8 mouse cellular contexts compared by ENCODE assay signal in the genomic region with DNA sequence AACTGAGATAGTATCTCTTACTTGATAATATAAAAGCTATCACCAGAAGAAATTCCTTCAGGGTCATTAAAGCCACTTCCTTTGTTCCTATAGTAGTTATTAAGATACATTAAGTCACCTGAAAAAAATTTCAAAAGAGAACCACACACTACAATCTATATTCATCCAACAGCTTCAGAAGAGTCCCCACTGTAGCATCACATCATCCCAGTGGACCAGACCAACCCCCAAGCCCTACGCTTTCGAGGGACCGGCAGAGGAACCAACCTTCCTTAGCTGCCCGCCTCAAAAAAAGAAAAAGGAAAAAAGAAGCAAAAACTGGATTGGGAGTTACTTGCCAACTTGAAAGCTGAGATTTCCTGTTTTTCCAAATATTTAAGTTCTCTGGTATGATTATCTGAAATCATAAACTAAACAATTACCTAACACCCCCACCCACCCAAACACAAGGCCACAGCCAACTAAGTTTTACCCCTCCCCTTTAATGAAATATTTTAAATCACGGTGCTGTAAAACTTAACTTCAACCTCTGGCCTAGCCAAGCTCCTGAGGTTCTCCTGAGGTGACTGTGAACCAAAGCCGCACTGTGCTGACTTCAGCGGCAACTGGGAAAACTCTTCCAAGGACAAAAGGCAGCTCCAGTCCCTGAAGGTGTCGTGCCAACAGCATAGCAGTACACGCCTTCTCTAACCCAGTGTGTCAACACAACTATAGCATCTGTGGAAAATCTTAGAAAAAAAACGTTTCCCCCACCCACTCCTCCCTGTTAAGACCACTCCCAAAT. TPM values are rescaled to one million over a fixed set of nuclear protein-coding genes. Genes with fewer than 3 reads are reported as not detected.
A peak's percentile ranks its signal among the peaks of the same experiment; 100 is the strongest.
DNase-seq lines count a peak whose midpoint lies in the region; ATAC-seq and TF ChIP-seq lines count a peak whose summit lies in the region.

No protein-coding gene starts in this region.

- TF ChIP-seq POLR2A in kidney, adult 2 months (IDR thresholded peaks at IDR 0.05; ENCODE audit: low read depth, low read length) = peak; percentile 62

- peak overlapping the region; percentile 100 for H3K4me2 ChIP-seq in forebrain, embryonic 16.5 days (ENCODE audit: low read length)
- peak overlapping the region; percentile 49 for H3K4me2 ChIP-seq in limb, embryonic 15.5 days
- peak overlapping the region; percentile 93 for H3K4me2 ChIP-seq in neural tube, embryonic 15.5 days

- 0 out of 2 replicates have a peak, but pooled peaks have one; percentile 9 for TF ChIP-seq CTCF in kidney, adult 2 months (conservative IDR thresholded peaks at IDR 0.05; ENCODE audit: insufficient read depth, insufficient read length, low read depth, low read length)

- no peaks in the 10 kb centered on the region for H3K9me3 ChIP-seq in forebrain, embryonic 16.5 days (ENCODE audit: control insufficient read depth, low read length)
- H3K9me3 ChIP-seq in limb, embryonic 15.5 days = no peaks in the 10 kb centered on the region
- no peaks in the 10 kb centered on the region for H3K9me3 ChIP-seq in neural tube, embryonic 15.5 days (replicated peaks)

- peaks cover 42% of the 10 kb centered on the region for H3K36me3 ChIP-seq in kidney, adult 2 months (ENCODE audit: control insufficient read depth, insufficient read depth, low read length)
- H3K36me3 ChIP-seq in forebrain, embryonic 16.5 days (ENCODE audit: control insufficient read depth, insufficient read depth) = peaks cover 15% of the 10 kb centered on the region
- peaks cover 36% of the 10 kb centered on the region for H3K36me3 ChIP-seq in limb, embryonic 15.5 days
- H3K36me3 ChIP-seq in neural tube, embryonic 15.5 days = peaks cover 33% of the 10 kb centered on the region

- H3K4me1 ChIP-seq in kidney, adult 2 months (ENCODE audit: control insufficient read depth, insufficient read depth, low read length) = peaks cover 11% of the 10 kb centered on the region; the same call in 1 of the 2 replicates
- peaks cover 44% of the 10 kb centered on the region for H3K4me1 ChIP-seq in forebrain, embryonic 16.5 days (replicated peaks; ENCODE audit: control insufficient read depth, insufficient read depth, low read length)
- peaks cover 34% of the 10 kb centered on the region for H3K4me1 ChIP-seq in limb, embryonic 15.5 days
- H3K4me1 ChIP-seq in neural tube, embryonic 15.5 days = peaks cover 39% of the 10 kb centered on the region

- no peaks in the 10 kb centered on the region for H3K27me3 ChIP-seq in kidney, adult 2 months (replicated peaks; ENCODE audit: control insufficient read depth, insufficient read depth, low read length)
- no peaks in the 10 kb centered on the region for H3K27me3 ChIP-seq in forebrain, embryonic 16.5 days (replicated peaks; ENCODE audit: control insufficient read depth, insufficient read depth, low read length)
- H3K27me3 ChIP-seq in limb, embryonic 15.5 days = no peaks in the 10 kb centered on the region
- H3K27me3 ChIP-seq in neural tube, embryonic 15.5 days (replicated peaks) = no peaks in the 10 kb centered on the region

- H3K9ac ChIP-seq in forebrain, embryonic 16.5 days (replicated peaks; ENCODE audit: low read depth, low read length) = peak overlapping the region; percentile 83
- H3K9ac ChIP-seq in limb, embryonic 15.5 days = peak overlapping the region; percentile 97
- peak overlapping the region; percentile 85 for H3K9ac ChIP-seq in neural tube, embryonic 15.5 days (replicated peaks)

- H3K27ac ChIP-seq in kidney, adult 2 months (ENCODE audit: insufficient read depth, low read depth, low read length) = peak overlapping the region; percentile 73
- H3K27ac ChIP-seq in forebrain, embryonic 16.5 days (ENCODE audit: low read length) = peak overlapping the region; percentile 81
- peak overlapping the region; percentile 100 for H3K27ac ChIP-seq in limb, embryonic 15.5 days
- H3K27ac ChIP-seq in neural tube, embryonic 15.5 days (replicated peaks) = peak overlapping the region; percentile 100

- ATAC-seq in forebrain, embryonic 16.5 days = no peak
- no peak for ATAC-seq in limb, embryonic 15.5 days (ENCODE audit: insufficient number of reproducible peaks, low FRiP score, low TSS enrichment, low read depth)
- ATAC-seq in neural tube, embryonic 15.5 days (ENCODE audit: low FRiP score) = no peak

- peak; percentile 56 for DNase-seq in kidney, adult 2 months
- DNase-seq in kidney, adult 11 months = no peak
- DNase-seq in NIH3T3 (ENCODE audit: low read depth) = peak; percentile 68
- no peak for DNase-seq in T-cell, adult 2 months (ENCODE audit: low spot score)
- DNase-seq in right cerebral cortex, postnatal 14 days = no peak

- peak overlapping the region; percentile 75 for H3K4me3 ChIP-seq in kidney, adult 2 months (ENCODE audit: insufficient read depth, low read depth, low read length)
- H3K4me3 ChIP-seq in forebrain, embryonic 16.5 days (replicated peaks; ENCODE audit: low read length) = peak overlapping the region; percentile 55
- H3K4me3 ChIP-seq in limb, embryonic 15.5 days = peak overlapping the region; percentile 72
- H3K4me3 ChIP-seq in neural tube, embryonic 15.5 days (replicated peaks) = peak overlapping the region; percentile 88

- WGBS in kidney, adult 2 months = under 1% methylated on average over 10 of the region's 10 CpGs
- 0% methylated on average over 10 of the region's 10 CpGs for WGBS in forebrain, embryonic 16.5 days
- WGBS in limb, embryonic 15.5 days = 0% methylated on average over 10 of the region's 10 CpGs
- 0% methylated on average over 10 of the region's 10 CpGs for WGBS in neural tube, embryonic 15.5 days

RNA-seq across cellular contexts. Expression of gene Scyl1, which starts 28.5 kb away (rescaled TPM):
- 107 and 134 TPM in 2 replicates for polyA plus RNA-seq in kidney, adult 2 months (2012; rRNA removed)
- polyA plus RNA-seq in forebrain, embryonic 16.5 days (2015; fragmentation: Nextera tagmentation; extraction: Ambion mirVana) = 66.2 and 79.4 TPM in 2 replicates
- polyA plus RNA-seq in limb, embryonic 15.5 days (2015; fragmentation: Nextera tagmentation; extraction: Ambion mirVana) = 81.6 and 85.1 TPM in 2 replicates
- polyA plus RNA-seq in neural tube, embryonic 15.5 days (2015; fragmentation: Nextera tagmentation; extraction: Ambion mirVana) = 81.6 and 83.1 TPM in 2 replicates

RNA-seq across cellular contexts. Expression of gene Ltbp3, which starts 59.1 kb away (rescaled TPM):
- polyA plus RNA-seq in kidney, adult 2 months (2012; rRNA removed) = 52.8 and 61.8 TPM in 2 replicates
- 11.4 and 11.6 TPM in 2 replicates for polyA plus RNA-seq in forebrain, embryonic 16.5 days (2015; fragmentation: Nextera tagmentation; extraction: Ambion mirVana)
- 59.4 and 64.3 TPM in 2 replicates for polyA plus RNA-seq in limb, embryonic 15.5 days (2015; fragmentation: Nextera tagmentation; extraction: Ambion mirVana)
- polyA plus RNA-seq in neural tube, embryonic 15.5 days (2015; fragmentation: Nextera tagmentation; extraction: Ambion mirVana) = 15.6 and 19.1 TPM in 2 replicates

Comparison
In these comparisons a context has a peak if more than half of its experiments do, and no peak if none do; other contexts are left out.
1. DNase-seq: peak in kidney, adult 2 months (single experiment) and NIH3T3 (single experiment); none in kidney, adult 11 months (single experiment), T-cell, adult 2 months (single experiment) and right cerebral cortex, postnatal 14 days (single experiment).
2. H3K4me2 ChIP-seq: peak in every context shown above with its lines; median percentile 100 in forebrain, embryonic 16.5 days; 93 in neural tube, embryonic 15.5 days; 49 in limb, embryonic 15.5 days.
3. Peak in every context shown above with its lines, with median percentiles within 50 percentile points of each other: H3K27ac ChIP-seq, H3K4me3 ChIP-seq and H3K9ac ChIP-seq.